Mouse (Mus musculus) neutrophil, adult 83 days (primary cell): ENCODE data around the gene Zfp729b. TPM values are rescaled to one million over a fixed set of nuclear protein-coding genes. Genes with fewer than 3 reads are reported as not detected.

Experiments
- total RNA-seq, 2 experiments: library from RNA; stranded (reverse); gene quantifications; one replicate each; pipeline ENCODE4 v1.2.4; 2023

The Zfp729b gene
- 1 to 10 TPM; 8.9 to 9.8 TPM for total RNA-seq

GRCm38 (mm10) chr13:67609066-67609876 lies at the start of gene Zfp729b:
TSS of gene Zfp729b (minus strand) at chr13:67609707.

GRCm38 (mm10) chr13:67637294-67638007 lies 27.9 kb upstream of the Zfp729b start, which contains the start of the genes Gm49345 and Zfp729a:
TSS of gene Gm49345 (minus strand) at chr13:67637769.
TSS of gene Zfp729a (minus strand) at chr13:67637791.

GRCm38 (mm10) chr13:67553730-67554129 lies 55.8 kb downstream of the Zfp729b start, which contains the start of gene Zfp748:
TSS of gene Zfp748 (minus strand) at chr13:67553830.

Other genes starting within 250 kb of the Zfp729b start
- gene Gm28044, start 249.2 kb downstream of the Zfp729b start, total RNA-seq = 1 to 10 TPM in 1 of 2 experiments, not detected in 1; 3.0 TPM
- gene Zfp953, start 249.1 kb downstream of the Zfp729b start, total RNA-seq = 1 to 10 TPM; 6.1 to 7.3 TPM
- gene Gm28041, start 234.0 kb downstream of the Zfp729b start, total RNA-seq = 1 to 10 TPM in 1 of 2 experiments, under 1 TPM in 1; 0.90 to 1.8 TPM
- gene Zfp456, start 233.9 kb downstream of the Zfp729b start, total RNA-seq = 1 to 10 TPM; 1.1 to 1.7 TPM
- gene Zfp429, start 209.9 kb downstream of the Zfp729b start, total RNA-seq = 1 to 10 TPM; 4.0 to 4.2 TPM
- under 1 TPM; 0.09 to 0.42 TPM for gene Zfp459, start 188.3 kb downstream of the Zfp729b start, total RNA-seq
- gene Zfp874a, start 158.1 kb downstream of the Zfp729b start, total RNA-seq = 1 to 10 TPM; 2.8 to 3.3 TPM
- gene Zfp874b, start 125.4 kb downstream of the Zfp729b start, total RNA-seq = 1 to 10 TPM; 6.6 to 9.1 TPM
- gene Zfp58, start 109.2 kb downstream of the Zfp729b start, total RNA-seq = 1 to 10 TPM; 3.6 to 5.8 TPM
- not detected for gene Gm26965, start 83.6 kb downstream of the Zfp729b start, total RNA-seq
- gene Zfp87, start 83.5 kb downstream of the Zfp729b start, total RNA-seq = 10 to 100 TPM; 10.9 to 14.0 TPM
- 1 to 10 TPM; 5.7 to 5.9 TPM for gene Zfp748, start 55.9 kb downstream of the Zfp729b start, total RNA-seq
- gene Gm49345, start 28.1 kb upstream of the Zfp729b start, total RNA-seq = under 1 TPM; 0.39 to 0.42 TPM
- gene Zfp729a, start 28.1 kb upstream of the Zfp729b start, total RNA-seq = 10 to 100 TPM in 1 of 2 experiments, 1 to 10 TPM in 1; 9.4 to 11.5 TPM
- 1 to 10 TPM; 5.5 to 6.5 TPM for gene Zfp738, start 77.4 kb upstream of the Zfp729b start, total RNA-seq
- 1 to 10 TPM; 6.5 to 6.6 TPM for gene Zfp65, start 119.5 kb upstream of the Zfp729b start, total RNA-seq
- gene Zfp85, start 145.5 kb upstream of the Zfp729b start, total RNA-seq = 1 to 10 TPM; 1.4 to 2.3 TPM
- under 1 TPM; 0.31 to 0.35 TPM for gene Zfp493, start 170.0 kb upstream of the Zfp729b start, total RNA-seq
- 1 to 10 TPM; 1.6 to 1.8 TPM for gene Zfp273, start 204.0 kb upstream of the Zfp729b start, total RNA-seq
- 1 to 10 TPM in 1 of 2 experiments, not detected in 1; 1.0 TPM for gene Gm10037, start 221.4 kb upstream of the Zfp729b start, total RNA-seq